Mouse (Mus musculus): ENCODE measurements around the gene Il6st.

Gene Il6st

GRCm38 (mm10) chr13:112442867-112443529 lies 20.9 kb upstream of the Il6st start:
- no peak for DNase-seq (ENCODE audit: inconsistent ontology term)

DNA sequence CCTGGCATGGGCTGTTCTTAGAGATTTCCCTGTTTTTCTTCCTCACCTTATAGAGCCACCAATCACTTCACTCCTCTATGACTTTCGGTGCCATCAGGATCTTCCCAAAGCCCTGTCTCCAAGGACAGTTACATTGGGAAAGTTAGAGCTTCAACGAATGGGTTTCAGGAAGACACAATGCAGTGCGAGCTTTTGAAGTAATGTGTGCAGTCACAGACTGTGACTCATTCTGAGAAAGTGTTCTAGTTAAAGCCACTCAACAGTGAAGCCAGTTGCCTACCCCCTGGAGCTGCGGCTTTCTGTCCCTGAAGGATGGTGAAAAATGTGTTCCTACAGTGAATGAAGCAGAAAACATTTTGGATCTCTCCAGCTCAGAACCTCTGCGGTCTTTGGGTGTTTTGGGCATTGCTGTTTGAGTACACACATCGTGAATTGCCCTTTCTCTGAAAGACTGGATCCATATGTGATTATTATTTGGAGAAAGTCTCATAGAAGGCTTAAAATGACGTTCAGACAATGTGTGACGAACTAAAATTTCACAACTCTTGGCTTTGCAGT lies 16.7 kb upstream of the Il6st start:
- DNase-seq (ENCODE audit: inconsistent ontology term) = peak; percentile 72

GRCm38 (mm10) chr13:112450210-112450609 lies 13.7 kb upstream of the Il6st start:
- DNase-seq (ENCODE audit: inconsistent ontology term) = no peak

- DNase-seq (ENCODE audit: inconsistent ontology term) = no peak
These were observed 6.5 kb upstream of the Il6st start for GRCm38 (mm10) chr13:112457366-112457765.

- no peak for DNase-seq (ENCODE audit: inconsistent ontology term)
These were observed 5.9 kb upstream of the Il6st start for GRCm38 (mm10) chr13:112458016-112458415.

- no peak for DNase-seq (ENCODE audit: inconsistent ontology term)
These were observed 5.3 kb upstream of the Il6st start for GRCm38 (mm10) chr13:112458435-112459018.

- no peak for DNase-seq (ENCODE audit: inconsistent ontology term)
These were observed 3.9 kb upstream of the Il6st start for GRCm38 (mm10) chr13:112459956-112460355.

DNA sequence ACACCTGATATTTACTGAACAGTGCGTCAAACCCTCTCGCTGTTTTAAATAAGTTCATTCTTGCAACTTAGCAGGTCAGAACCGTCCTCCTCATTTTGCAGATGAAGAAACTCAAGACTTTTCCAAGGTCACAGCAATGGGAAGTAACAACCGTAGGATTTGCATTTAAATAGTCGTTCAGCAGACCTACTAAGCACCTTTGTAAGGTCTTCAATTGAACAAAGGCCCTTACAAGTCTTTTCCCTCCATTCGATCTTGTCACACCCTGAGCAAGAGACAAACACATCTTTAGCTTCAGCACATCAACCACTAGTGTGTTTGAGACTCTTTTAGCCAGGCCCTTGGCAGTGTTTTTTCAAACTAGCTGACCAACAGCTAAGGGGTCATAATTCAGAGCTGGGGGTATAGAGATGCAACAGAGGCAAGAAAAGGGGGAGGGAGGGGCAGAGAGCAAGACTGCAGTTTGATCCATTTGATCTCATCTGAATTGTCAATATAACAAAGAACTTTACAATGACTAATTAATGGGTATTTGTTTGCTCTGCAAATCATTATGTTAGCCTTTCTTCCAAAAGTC lies 1.4 kb upstream of the Il6st start:
- DNase-seq (ENCODE audit: inconsistent ontology term) = no peak

GRCm38 (mm10) chr13:112463337-112463802 lies 500 bp upstream of the Il6st start:
- no peak for DNase-seq (ENCODE audit: inconsistent ontology term)

DNA sequence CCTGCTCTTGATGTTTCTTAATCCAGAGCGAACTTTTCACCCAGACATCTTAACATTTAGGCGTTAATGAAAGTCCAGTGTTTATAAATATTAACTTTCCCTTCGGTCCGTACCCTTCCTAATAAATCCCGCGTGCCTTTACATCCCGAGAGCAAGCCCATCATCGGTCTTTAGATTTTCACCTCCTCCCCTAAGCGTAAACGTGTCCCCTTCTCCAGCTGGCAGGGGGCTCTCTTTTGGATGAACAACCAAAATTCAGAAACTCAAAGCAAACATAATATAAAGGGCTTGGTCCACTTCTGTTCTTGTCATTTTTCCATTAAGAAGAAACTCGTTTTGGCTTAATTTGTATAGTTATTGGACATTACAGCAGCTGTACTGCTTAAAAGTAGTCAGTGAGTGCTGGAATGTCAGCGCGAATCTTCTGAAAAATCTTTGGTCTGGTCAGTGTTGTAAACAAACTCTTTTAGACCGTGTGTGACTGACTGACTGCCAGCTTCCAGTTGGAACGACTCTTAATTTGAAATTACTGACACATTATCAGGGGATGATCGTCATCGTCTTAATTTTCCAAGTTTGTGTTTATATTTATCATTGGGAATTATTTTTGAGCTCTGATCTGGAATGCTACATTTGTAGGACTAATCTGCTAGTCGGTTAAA lies 887 bp downstream of the Il6st start:
- peak; percentile 39 for DNase-seq (ENCODE audit: inconsistent ontology term)

- no peak for DNase-seq (ENCODE audit: inconsistent ontology term)
These were observed 1.7 kb downstream of the Il6st start for GRCm38 (mm10) chr13:112465585-112465984.

DNA sequence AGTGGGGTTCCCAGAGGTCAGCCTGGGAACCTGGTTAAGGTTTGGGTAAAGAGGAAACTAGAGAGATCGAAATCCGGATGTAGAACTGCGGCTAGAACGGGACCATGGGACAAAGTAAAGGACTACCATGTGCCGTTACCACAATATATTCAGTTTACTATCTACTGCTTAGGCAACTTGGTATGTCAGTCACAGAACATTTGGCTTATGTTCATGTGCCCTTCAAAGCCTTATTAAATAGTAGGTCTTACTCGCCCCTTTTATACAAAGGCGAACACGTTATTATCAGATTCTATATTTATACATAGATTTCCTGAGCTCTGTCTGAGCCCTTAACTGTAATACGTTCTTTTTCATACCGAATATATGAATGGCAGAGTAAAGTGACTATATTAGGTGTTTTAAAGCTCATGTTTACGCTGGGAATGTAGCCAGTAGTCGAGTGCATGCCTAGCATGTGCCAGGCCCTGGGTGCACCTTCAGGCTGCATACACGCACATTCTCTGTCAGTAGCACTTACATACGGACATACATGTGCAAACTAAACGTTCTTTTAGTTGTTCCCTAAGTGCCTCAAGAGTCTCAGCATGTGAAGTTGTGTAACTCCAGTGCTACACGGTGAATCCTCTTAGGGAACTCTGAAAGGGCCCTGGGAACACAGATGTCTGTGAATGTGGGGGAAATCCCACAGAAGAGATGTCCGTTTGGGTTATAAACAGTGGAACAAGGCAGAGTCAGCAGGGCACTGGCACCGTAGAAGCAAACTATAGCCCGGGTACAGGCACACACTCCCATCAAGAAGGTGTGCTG lies 2.5 kb downstream of the Il6st start:
- DNase-seq (ENCODE audit: inconsistent ontology term) = no peak

- DNase-seq (ENCODE audit: inconsistent ontology term) = no peak
These were observed 3.0 kb downstream of the Il6st start for GRCm38 (mm10) chr13:112466946-112467255.

GRCm38 (mm10) chr13:112467384-112467783 lies 3.5 kb downstream of the Il6st start:
- no peak for DNase-seq (ENCODE audit: inconsistent ontology term)

GRCm38 (mm10) chr13:112469491-112469890 lies 5.6 kb downstream of the Il6st start:
- no peak for DNase-seq (ENCODE audit: inconsistent ontology term)

- DNase-seq (ENCODE audit: inconsistent ontology term) = no peak
These were observed 7.3 kb downstream of the Il6st start for GRCm38 (mm10) chr13:112471201-112471600.

GRCm38 (mm10) chr13:112472401-112473023 lies 8.6 kb downstream of the Il6st start:
- no peak for DNase-seq (ENCODE audit: inconsistent ontology term)

- DNase-seq (ENCODE audit: inconsistent ontology term) = no peak
These were observed 10.2 kb downstream of the Il6st start for GRCm38 (mm10) chr13:112473757-112474755.

DNA sequence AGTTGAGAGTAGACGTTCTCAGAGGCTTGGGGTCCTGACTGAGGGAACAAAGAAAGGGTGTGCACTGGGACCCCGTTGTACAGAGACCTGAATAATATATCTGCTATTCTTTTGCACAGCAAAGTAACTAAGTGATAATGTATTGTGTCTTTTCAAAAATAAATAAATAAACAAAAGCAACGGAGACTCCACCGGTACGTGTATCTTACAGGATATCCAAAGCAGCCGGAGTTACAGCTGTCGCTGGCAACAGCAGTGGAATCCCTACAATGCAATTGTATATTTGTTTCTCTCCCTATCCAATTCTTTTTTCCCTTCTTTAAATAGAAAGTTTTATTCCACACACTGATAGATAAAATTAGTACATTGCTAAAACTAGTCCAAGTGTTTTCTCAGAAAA lies 15.2 kb downstream of the Il6st start:
- DNase-seq (ENCODE audit: inconsistent ontology term) = no peak

- no peak for DNase-seq (ENCODE audit: inconsistent ontology term)
These were observed 16.1 kb downstream of the Il6st start for GRCm38 (mm10) chr13:112479926-112480325.
